Mouse (Mus musculus) layer of hippocampus, adult 2 months (tissue): ENCODE data around the gene Chrna7. TPM values are rescaled to one million over a fixed set of nuclear protein-coding genes. Genes with fewer than 3 reads are reported as not detected.

Experiments used
- DNase-seq, 2 experiments: peaks; one replicate each; pipeline ENCODE4 v3.0.0; 2022; ENCODE audit warnings: low spot score in 2 of 2
- H3K27ac ChIP-seq: fragments of 200-600 bp; 2 replicates; pipeline ENCODE4 v1.8.1; 2022
- H3K4me3 ChIP-seq: fragments of 200-600 bp; 2 replicates; pipeline ENCODE4 v1.8.1; 2022; ENCODE audit warnings: mild to moderate bottlenecking
- CTCF ChIP-seq: fragments of 200-600 bp; conservative IDR thresholded peaks from 2 replicates; pipeline ENCODE4 v1.8.1; 2022; ENCODE audit warnings: antibody characterized with exemption, mild to moderate bottlenecking, moderate library complexity
- total RNA-seq, 2 experiments: library from RNA; stranded (reverse); gene quantifications; 2 replicates each; pipeline ENCODE4 v1.2.3; 2021

The Chrna7 gene
- total RNA-seq, 2 experiments from 2014 or later: 41.2 to 44.1 TPM

GRCm38 (mm10) chr7:63162272-63162864, 50.0 kb downstream of the Chrna7 start:
- Histone ChIP-seq H3K4me3 (no peak overlapping the region), H3K27ac (no peak overlapping the region)
- no peak for TF ChIP-seq CTCF
- no peak for DNase-seq

- Histone ChIP-seq H3K27ac (no peak overlapping the region), H3K4me3 (no peak overlapping the region)
- TF ChIP-seq CTCF: no peak
- no peak for DNase-seq
These were observed 59.1 kb downstream of the Chrna7 start for GRCm38 (mm10) chr7:63153239-63153638.

- Histone ChIP-seq H3K4me3 (no peak overlapping the region), H3K27ac (no peak overlapping the region)
- DNase-seq: no peak
- TF ChIP-seq CTCF: no peak
These were observed 63.6 kb downstream of the Chrna7 start for GRCm38 (mm10) chr7:63148740-63149139.

GRCm38 (mm10) chr7:63148321-63148720, 64.0 kb downstream of the Chrna7 start:
- H3K27ac ChIP-seq: no peak overlapping the region
- no peak overlapping the region for H3K4me3 ChIP-seq
- TF ChIP-seq CTCF: peak; percentile 56
- DNase-seq: peak in 1 of 2 experiments; percentile 6

GRCm38 (mm10) chr7:63122547-63122946, 89.8 kb downstream of the Chrna7 start:
- H3K4me3 ChIP-seq: no peak overlapping the region
- TF ChIP-seq CTCF: no peak
- peak in 1 of 2 experiments; percentile 14 for DNase-seq
- H3K27ac ChIP-seq: no peak overlapping the region

- no peak for DNase-seq
- Histone ChIP-seq H3K4me3 (no peak overlapping the region), H3K27ac (no peak overlapping the region)
- no peak for TF ChIP-seq CTCF
These were observed 98.7 kb downstream of the Chrna7 start for GRCm38 (mm10) chr7:63113671-63114070.

- Histone ChIP-seq H3K4me3 (no peak overlapping the region), H3K27ac (no peak overlapping the region)
- TF ChIP-seq CTCF: no peak
- DNase-seq: no peak
These were observed 99.1 kb downstream of the Chrna7 start for GRCm38 (mm10) chr7:63113252-63113651.

- H3K4me3 ChIP-seq: no peak overlapping the region
- TF ChIP-seq CTCF: no peak
- no peak overlapping the region for H3K27ac ChIP-seq
- DNase-seq: no peak
These were observed 103.0 kb downstream of the Chrna7 start for GRCm38 (mm10) chr7:63109348-63109747.

- no peak for DNase-seq
- no peak for TF ChIP-seq CTCF
- H3K4me3 ChIP-seq: no peak overlapping the region
- H3K27ac ChIP-seq: no peak overlapping the region
These were observed 126.4 kb downstream of the Chrna7 start for GRCm38 (mm10) chr7:63085954-63086353.

GRCm38 (mm10) chr7:63084351-63085003, 127.9 kb downstream of the Chrna7 start:
- Histone ChIP-seq H3K4me3 (no peak overlapping the region), H3K27ac (no peak overlapping the region)
- no peak for TF ChIP-seq CTCF
- no peak for DNase-seq

- Histone ChIP-seq H3K27ac (no peak overlapping the region), H3K4me3 (no peak overlapping the region)
- DNase-seq: peak; percentile 29 to 60
- TF ChIP-seq CTCF: no peak
These were observed 151.4 kb downstream of the Chrna7 start for GRCm38 (mm10) chr7:63060996-63061395.

Other genes starting within 250 kb of the Chrna7 start
- gene Otud7a, start 232.2 kb upstream of the Chrna7 start, total RNA-seq: 10 to 100 TPM; 71.3 to 72.5 TPM